Mouse (Mus musculus): Measurements from ENCODE around the gene Plekhg2.
"Not testable (repeated sequence)": the region's sequence is repeated elsewhere in the genome, so short reads cannot be mapped to it uniquely, and the experiment has no call there.

Gene Plekhg2

DNA sequence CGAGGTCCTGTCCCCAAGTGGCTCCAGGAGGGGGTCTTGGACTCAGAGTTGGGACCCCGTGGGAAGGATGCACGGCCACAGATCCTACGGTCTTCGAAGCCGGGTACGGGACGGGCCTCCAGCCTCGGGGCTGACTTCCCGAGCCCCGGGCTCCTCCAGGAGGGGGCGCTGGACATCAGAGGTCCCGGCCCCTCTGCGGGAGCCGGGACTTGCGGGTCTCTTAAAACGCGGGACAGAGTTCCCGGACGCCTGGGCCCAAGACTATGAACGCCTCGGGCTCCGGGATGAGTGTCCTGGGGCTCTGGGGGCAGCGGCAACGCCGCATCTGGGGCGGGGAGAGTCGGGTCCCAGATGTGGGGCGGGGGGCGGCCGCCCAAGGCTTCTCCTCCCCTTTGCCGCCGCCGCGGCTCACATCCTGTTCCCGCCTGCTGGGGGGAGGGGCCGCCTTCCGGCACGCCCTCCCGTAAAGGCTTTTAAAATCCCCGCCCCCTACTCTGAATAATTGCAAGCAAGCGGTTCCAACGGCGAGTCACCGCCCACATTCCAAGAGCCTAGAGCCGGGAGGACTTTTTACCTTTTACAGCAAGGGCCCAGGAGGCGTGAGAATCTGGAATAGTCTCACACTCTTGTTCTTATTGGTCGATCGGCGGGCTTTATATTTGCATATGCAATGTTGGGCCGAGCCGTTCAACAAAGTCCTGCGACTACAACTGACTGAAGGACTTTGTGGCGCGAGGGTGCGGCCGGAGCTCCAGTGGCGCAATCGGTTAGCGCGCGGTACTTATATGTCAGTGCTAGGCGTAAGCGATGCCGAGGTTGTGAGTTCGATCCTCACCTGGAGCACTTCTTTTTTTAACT is at the start of gene Plekhg2:
TSS of gene Plekhg2 (minus strand) at position 349 of the 858 bp plus-strand sequence.
- DNase-seq (ENCODE audit: low read depth, low spot score), result peak; percentile 99

- DNase-seq (ENCODE audit: low read depth, low spot score), result no peak
Observed at GRCm38 (mm10) chr7:28419416-28419815, 47.0 kb upstream of the Plekhg2 start.

GRCm38 (mm10) chr7:28418096-28418670 is 45.8 kb upstream of the Plekhg2 start:
- peak; percentile 90 for DNase-seq (ENCODE audit: low read depth, low spot score)

DNA sequence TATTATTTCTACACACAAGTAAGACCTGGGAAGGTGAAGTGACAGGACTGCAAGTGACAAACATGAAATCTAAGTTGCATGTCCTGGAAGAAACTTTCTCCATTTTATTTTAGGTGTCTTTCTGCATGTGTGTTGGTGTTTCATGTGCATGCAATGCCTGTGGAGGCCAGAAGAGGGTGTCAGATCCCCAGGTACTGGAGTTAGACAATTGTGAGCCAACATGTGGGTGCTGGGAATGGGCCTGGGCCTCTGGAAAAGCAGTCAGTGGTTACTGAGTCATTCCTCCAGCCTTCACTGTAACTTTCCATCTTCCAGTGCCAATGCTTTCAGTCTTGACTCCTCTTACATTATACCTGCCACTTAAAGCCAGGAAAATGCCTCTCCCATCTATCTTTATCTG is 45.0 kb upstream of the Plekhg2 start:
- peak; percentile 64 for DNase-seq (ENCODE audit: low read depth, low spot score)

GRCm38 (mm10) chr7:28412826-28413225 is 40.4 kb upstream of the Plekhg2 start:
- peak; percentile 35 for DNase-seq (ENCODE audit: low read depth, low spot score)

GRCm38 (mm10) chr7:28410841-28411475 is 38.6 kb upstream of the Plekhg2 start:
- DNase-seq (ENCODE audit: low read depth, low spot score), result no peak

DNA sequence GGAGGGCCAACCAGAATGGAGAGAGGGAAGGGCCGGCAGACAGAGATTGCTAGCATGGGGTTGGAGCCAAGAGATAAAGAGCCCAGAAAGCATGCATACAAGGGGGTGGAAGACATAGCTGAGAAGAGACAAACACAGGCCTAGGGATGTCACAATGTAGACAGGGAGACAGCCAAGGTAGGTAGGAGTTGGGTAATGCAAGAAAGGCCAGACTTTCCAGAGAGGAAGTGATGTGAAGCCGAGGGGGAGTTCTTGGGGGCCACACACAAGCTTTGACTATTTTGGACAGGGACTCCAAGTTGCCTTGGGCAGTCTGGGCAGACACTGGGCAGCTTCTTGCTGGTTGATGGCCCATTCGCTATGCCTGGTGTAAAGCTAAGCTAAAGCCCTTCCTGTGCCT is 29.5 kb upstream of the Plekhg2 start:
- no peak for DNase-seq (ENCODE audit: low read depth, low spot score)

GRCm38 (mm10) chr7:28401030-28401429 is 28.6 kb upstream of the Plekhg2 start:
- no peak for DNase-seq (ENCODE audit: low read depth, low spot score)

DNA sequence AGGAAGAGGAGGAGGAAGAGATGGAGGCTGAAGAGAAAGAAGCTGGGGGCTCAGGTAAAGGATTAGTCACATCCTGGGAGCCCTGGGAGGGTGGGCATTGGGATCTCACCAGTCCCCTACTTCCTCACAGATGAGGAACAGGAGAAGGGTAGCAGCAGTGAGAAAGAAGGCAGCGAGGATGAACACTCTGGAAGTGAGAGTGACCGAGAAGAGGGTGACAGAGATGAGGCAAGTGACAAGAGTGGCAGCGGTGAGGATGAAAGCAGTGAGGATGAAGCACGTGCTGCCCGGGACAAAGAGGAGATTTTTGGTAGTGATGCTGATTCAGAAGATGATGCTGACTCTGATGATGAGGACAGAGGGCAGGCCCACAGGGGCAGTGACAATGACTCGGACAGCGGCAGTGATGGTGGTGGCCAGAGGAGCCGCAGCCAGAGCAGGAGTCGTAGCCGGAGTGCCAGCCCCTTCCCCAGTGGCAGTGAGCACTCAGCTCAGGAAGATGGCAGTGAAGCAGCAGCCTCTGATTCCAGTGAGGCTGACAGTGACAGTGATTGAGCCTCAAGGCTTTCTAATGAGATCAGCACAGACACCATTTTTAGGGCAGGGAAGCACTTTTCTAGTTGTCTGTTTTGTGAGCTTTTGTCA is 26.4 kb upstream of the Plekhg2 start:
- no peak for DNase-seq (ENCODE audit: low read depth, low spot score)

- peak; percentile 60 for DNase-seq (ENCODE audit: low read depth, low spot score)
Observed at GRCm38 (mm10) chr7:28398000-28398399, 25.6 kb upstream of the Plekhg2 start.

DNA sequence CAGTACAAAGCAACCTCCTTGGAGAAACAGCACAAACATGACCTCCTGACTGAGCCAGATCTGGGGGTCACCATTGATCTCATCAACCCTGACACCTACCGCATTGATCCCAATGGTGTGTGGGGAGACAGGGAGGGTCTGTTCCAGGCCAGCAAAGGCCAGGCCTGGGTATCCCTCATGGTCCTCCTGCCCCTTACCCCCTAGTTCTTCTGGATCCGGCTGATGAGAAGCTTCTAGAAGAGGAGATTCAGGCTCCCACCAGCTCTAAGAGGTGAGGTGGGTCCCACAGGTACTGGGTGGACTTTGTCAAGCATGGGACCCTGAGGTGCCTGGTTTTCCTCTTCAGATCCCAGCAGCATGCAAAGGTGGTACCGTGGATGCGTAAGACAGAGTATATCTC is 23.0 kb upstream of the Plekhg2 start:
- no peak for DNase-seq (ENCODE audit: low read depth, low spot score)

GRCm38 (mm10) chr7:28393272-28393951 is 21.0 kb upstream of the Plekhg2 start:
- DNase-seq (ENCODE audit: low read depth, low spot score), result no peak

GRCm38 (mm10) chr7:28392429-28393271 is 20.3 kb upstream of the Plekhg2 start, which contains the start of the genes Med29 and Paf1:
Med29 (minus strand) TSS chr7:28392708.
Paf1 (plus strand) TSS chr7:28392951.
- peak; percentile 100 for DNase-seq (ENCODE audit: low read depth, low spot score)

GRCm38 (mm10) chr7:28390331-28390730 is 17.9 kb upstream of the Plekhg2 start:
- no peak for DNase-seq (ENCODE audit: low read depth, low spot score)

GRCm38 (mm10) chr7:28387384-28387783 is 15.0 kb upstream of the Plekhg2 start:
- DNase-seq (ENCODE audit: low read depth, low spot score), result not testable (repeated sequence)

DNA sequence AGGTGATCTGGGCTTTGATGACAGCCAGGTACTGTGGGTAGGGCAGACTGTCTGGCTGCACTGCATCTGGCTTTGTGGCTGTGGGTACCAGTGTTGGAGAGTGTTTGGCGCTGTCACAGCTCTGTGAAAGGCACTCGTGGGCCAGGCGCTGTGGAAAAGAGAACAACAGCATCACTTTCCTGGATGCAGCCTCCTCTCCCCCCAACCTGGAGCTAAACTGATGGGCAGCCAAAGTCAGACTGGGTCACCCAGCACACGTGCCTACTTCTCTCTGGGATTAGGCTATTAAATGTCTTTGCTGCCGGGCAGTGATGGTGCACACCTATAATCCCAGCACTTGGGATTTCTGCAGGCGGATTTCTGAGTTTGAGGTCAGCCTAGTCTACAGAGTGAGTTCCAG is 14.5 kb upstream of the Plekhg2 start:
- not testable (repeated sequence) for DNase-seq (ENCODE audit: low read depth, low spot score)

DNA sequence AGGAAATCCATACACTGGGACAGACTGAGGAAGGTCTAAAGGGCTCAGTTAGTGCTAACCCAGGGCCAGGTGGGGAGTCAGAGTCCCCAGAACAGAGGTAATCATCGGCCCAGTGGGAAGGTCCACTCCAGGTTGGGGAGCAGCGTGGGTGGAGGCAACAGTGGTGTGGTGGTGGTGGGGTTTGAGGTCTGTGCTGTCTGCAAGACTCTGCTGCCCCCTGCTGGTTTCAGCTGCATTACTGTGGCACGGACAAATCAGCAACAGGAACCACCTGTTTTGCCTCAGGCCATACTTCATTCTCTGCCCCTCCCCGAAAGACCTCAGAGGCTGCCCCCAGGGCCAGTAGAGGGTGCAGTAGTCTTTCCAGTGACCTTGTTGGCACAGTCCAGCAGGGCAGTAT is 14.1 kb upstream of the Plekhg2 start:
- peak; percentile 92 for DNase-seq (ENCODE audit: low read depth, low spot score)

DNA sequence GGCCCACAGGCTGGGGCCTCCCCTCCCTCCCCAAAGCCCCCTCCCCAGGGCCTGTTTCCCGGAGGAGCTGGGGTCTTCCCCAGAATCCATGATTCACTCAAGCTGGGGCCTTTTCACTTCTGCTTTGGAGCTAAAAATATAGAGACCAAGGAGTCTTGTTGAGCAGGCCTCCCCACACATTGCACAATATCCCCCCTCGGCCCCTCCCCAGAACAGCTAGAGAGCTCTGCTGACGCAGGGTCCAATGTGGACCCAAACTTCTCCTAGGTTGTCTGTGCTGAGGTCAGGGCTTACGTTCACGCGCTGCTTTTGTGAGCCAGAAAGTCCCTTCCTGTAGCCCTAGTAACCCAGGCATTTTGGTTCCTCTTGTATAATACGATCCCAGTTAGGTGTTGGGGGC is 13.6 kb upstream of the Plekhg2 start:
- DNase-seq (ENCODE audit: low read depth, low spot score), result no peak

- DNase-seq (ENCODE audit: low read depth, low spot score), result no peak
Observed at GRCm38 (mm10) chr7:28385196-28385595, 12.8 kb upstream of the Plekhg2 start.

GRCm38 (mm10) chr7:28384162-28384561 is 11.8 kb upstream of the Plekhg2 start:
- no peak for DNase-seq (ENCODE audit: low read depth, low spot score)
